Mouse (Mus musculus) kidney, postnatal 0 days (tissue): ENCODE results near the gene Tbc1d20. TPM values are rescaled to one million over a fixed set of nuclear protein-coding genes. Genes with fewer than 3 reads are reported as not detected.

Experiments used
- ATAC-seq: fragments of 200-750 bp; cut with Nextera tagmentation; replicated peaks from 2 replicates; pipeline ENCODE4 v1.8.0; 2017; ENCODE audit warnings: low read depth, moderate number of reproducible peaks, moderate TSS enrichment, moderate library complexity; ENCODE audit not compliant: low FRiP score
- DNase-seq: peaks from one replicate; pipeline ENCODE4 v3.0.0-alpha.2; 2016; ENCODE audit warnings: low spot score
- H3K27ac ChIP-seq: fragments of 300-500 bp; sonication (generic); 2 replicates; pipeline ENCODE4 v1.5.1; 2014; ENCODE audit warnings: mild to moderate bottlenecking
- H3K27me3 ChIP-seq: fragments of 300-500 bp; sonication (generic); 2 replicates; pipeline ENCODE4 v1.6.1; 2014; ENCODE audit warnings: low read length, mixed read lengths; ENCODE audit not compliant: insufficient read depth
- H3K36me3 ChIP-seq: fragments of 300-500 bp; sonication (generic); 2 replicates; pipeline ENCODE4 v1.6.1; 2014; ENCODE audit warnings: low read length, mixed read lengths; ENCODE audit not compliant: insufficient read depth
- H3K4me1 ChIP-seq: fragments of 300-500 bp; sonication (generic); replicated peaks from 2 replicates; pipeline ENCODE4 v1.6.1; 2014; ENCODE audit warnings: antibody characterized with exemption, low read length, mixed read lengths; ENCODE audit not compliant: insufficient read depth
- H3K4me2 ChIP-seq: fragments of 300-500 bp; sonication (generic); 2 replicates; pipeline ENCODE4 v1.6.1; 2014; ENCODE audit warnings: mild to moderate bottlenecking, low read length, moderate library complexity, mixed read lengths
- H3K4me3 ChIP-seq: fragments of 300-500 bp; sonication (generic); replicated peaks from 2 replicates; pipeline ENCODE4 v1.5.1; 2014; ENCODE audit warnings: low read depth, low read length
- H3K9ac ChIP-seq: fragments of 300-500 bp; sonication (generic); 2 replicates; pipeline ENCODE4 v1.6.1; 2014; ENCODE audit warnings: low read depth, low read length
- H3K9me3 ChIP-seq: fragments of 300-500 bp; sonication (generic); replicated peaks from 2 replicates; pipeline ENCODE4 v1.6.1; 2016; ENCODE audit warnings: low read length, inconsistent platforms, mixed read lengths
- CTCF ChIP-seq: IDR thresholded peaks from 2 replicates; pipeline ENCODE4 v1.5.1; 2016; ENCODE audit warnings: antibody characterized with exemption, low read depth, mild to moderate bottlenecking, moderate library complexity
- WGBS: fragments of 180-500 bp; shearing (Covaris S2); extraction: QIAGEN DNeasy Blood & Tissue Kit; methylation state at CpG from one replicate; pipeline ENCODE4 v1.1.7; 2014; 5-methylcytosine and 5-hydroxymethylcytosine counted together
- polyA plus RNA-seq: library from polyadenylated mRNA; unstranded; fragments of >200 nt; fragmentation: Nextera tagmentation; extraction: Ambion mirVana; gene quantifications from 2 replicates; pipeline ENCODE4 v1.2.1, GENCODE M21; 2015

Gene Tbc1d20
- polyA plus RNA-seq, 1 experiment from 2014 or later: 30.4 TPM

DNA sequence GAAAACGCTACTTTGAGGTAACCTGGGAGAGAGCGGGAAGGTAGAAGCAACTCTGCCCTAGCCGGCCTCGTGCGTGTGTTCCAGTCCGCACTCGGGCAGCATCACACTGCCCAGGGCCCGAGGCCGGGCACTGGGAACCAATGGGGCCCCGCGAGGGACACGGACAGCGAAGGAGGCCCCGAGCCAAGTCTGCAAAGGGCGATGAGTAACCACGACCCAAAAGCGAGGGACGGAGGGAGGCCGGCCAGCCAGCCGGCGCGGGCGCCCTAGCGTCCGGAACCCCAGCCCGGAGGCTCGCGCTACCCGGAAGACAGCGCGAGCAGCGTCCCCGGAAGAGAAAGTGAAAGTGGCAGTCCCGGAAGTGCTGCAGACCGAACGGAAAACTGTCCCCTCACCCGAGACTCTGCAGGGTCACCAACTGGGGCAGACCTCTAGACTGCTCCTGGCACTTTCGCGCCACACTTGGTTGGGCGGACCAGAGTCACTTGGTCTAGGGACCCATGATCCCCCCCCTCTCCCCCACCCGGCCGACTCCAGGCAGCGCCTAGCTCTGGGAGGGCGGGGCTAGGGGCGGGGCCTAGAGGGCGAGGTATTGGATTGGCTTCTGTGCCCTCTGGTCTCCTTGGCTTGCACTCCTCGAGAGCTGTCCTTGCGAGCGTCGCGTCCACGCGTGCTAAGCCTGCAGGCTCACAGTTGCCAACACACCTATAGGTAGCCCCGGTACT is 38.6 kb downstream of the Tbc1d20 start, which contains the start of gene Rbck1:
Gene Rbck1 (minus strand): TSS at position 553 of the 725 bp plus-strand sequence.
- DNase-seq (peak; percentile 95), ATAC-seq (peak; percentile 95)
- Histone ChIP-seq H3K9ac (peak within 1 kb of the TSS; percentile 83), H3K4me3 (peak within 1 kb of the TSS; percentile 63), H3K4me1 (peaks cover 11% of the 10 kb centered on the region; the same call in 1 of the 2 replicates), H3K36me3 (0 out of 2 replicates have a peak, but pooled peaks cover 5% of the 10 kb centered on the region), H3K27ac (peak within 1 kb of the TSS; percentile 94), H3K9me3 (no peaks in the 10 kb centered on the region), H3K4me2 (peak within 1 kb of the TSS; percentile 69), H3K27me3 (no peaks in the 10 kb centered on the region)
- WGBS: 0% methylated on average over 54 of the region's 54 CpGs
- no peak; the same call in 1 of the 2 replicates for TF ChIP-seq CTCF

- ATAC-seq (no peak), DNase-seq (no peak)
- Histone ChIP-seq H3K9ac (no peak overlapping the region), H3K4me1 (peaks cover 11% of the 10 kb centered on the region; the same call in 1 of the 2 replicates), H3K27ac (no peak overlapping the region), H3K27me3 (no peaks in the 10 kb centered on the region), H3K36me3 (0 out of 2 replicates have a peak, but pooled peaks cover 5% of the 10 kb centered on the region), H3K4me2 (no peak overlapping the region), H3K9me3 (no peaks in the 10 kb centered on the region), H3K4me3 (no peak overlapping the region)
- 76% methylated on average over 4 of the region's 4 CpGs for WGBS
- TF ChIP-seq CTCF: no peak
These were observed 39.8 kb downstream of the Tbc1d20 start for GRCm38 (mm10) chr2:152333345-152334006.

DNA sequence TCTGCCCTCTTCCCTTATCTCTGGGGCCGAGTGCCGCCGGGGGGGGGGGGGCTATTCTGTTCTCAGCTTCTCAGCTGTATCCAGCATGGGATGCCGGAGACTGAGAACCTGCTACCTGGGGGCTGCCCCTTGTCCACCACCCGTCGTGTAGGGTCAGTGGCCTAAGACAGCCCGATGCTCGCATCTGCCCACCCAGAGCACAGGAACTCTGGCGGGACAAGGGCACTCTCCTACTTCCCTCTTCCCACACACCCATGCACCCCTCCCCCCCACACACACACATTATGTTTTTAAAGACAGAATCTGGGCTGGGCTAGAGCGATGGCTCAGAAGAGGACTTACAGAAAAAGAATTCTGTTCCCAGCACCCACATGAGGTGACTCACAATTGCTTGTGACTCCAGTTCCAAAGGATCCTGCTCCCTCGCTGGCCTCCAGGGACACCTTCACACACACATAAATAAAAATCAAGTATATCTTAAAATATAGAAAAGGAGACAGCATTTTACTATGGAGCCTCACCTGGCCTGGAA is 41.7 kb downstream of the Tbc1d20 start:
- H3K4me2 ChIP-seq: no peak overlapping the region
- no peak overlapping the region for H3K27ac ChIP-seq
- WGBS: 57% methylated on average over 10 of the region's 11 CpGs
- DNase-seq (no peak), ATAC-seq (no peak)
- H3K4me3 ChIP-seq: no peak overlapping the region
- H3K27me3 ChIP-seq: no peaks in the 10 kb centered on the region
- H3K36me3 ChIP-seq: no peaks in the 10 kb centered on the region
- TF ChIP-seq CTCF: no peak
- peaks cover 11% of the 10 kb centered on the region; the same call in 1 of the 2 replicates for H3K4me1 ChIP-seq
- no peak overlapping the region for H3K9ac ChIP-seq
- no peaks in the 10 kb centered on the region for H3K9me3 ChIP-seq

DNA sequence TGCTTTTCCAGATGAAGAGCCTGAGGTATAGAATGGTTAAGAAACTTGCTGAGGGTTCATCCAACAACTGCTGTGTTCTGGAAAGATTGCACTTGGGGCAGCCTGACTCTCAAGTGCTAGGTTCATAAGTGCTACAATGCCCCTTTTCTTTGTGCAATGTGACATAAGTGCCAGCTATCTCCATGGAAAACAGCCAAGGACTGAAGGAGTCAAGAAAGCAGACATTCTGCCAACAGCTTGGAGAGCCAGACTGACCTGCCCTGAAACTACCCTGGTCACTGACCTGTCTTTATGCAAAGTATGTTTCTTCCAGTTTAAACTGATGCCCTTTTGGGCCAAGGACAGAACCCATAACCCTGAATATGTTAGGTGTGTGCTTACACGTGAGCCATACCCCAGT is 43.2 kb downstream of the Tbc1d20 start:
- Histone ChIP-seq H3K9me3 (no peaks in the 10 kb centered on the region), H3K4me2 (no peak overlapping the region), H3K36me3 (no peaks in the 10 kb centered on the region), H3K27me3 (no peaks in the 10 kb centered on the region), H3K27ac (no peak overlapping the region), H3K4me1 (0 out of 2 replicates have a peak, but pooled peaks cover 3% of the 10 kb centered on the region), H3K4me3 (no peak overlapping the region), H3K9ac (no peak overlapping the region)
- 71% methylated on average over 1 of the region's 1 CpGs for WGBS
- TF ChIP-seq CTCF: no peak
- DNase-seq: no peak
- ATAC-seq: no peak

GRCm38 (mm10) chr2:152337591-152338212 is 44.1 kb downstream of the Tbc1d20 start:
- WGBS: 89% methylated on average over 11 of the region's 11 CpGs
- Histone ChIP-seq H3K27ac (no peak overlapping the region), H3K4me1 (0 out of 2 replicates have a peak, but pooled peaks cover 1% of the 10 kb centered on the region), H3K9ac (no peak overlapping the region), H3K4me2 (no peak overlapping the region), H3K4me3 (no peak overlapping the region), H3K9me3 (no peaks in the 10 kb centered on the region), H3K27me3 (no peaks in the 10 kb centered on the region), H3K36me3 (no peaks in the 10 kb centered on the region)
- TF ChIP-seq CTCF: no peak
- DNase-seq (no peak), ATAC-seq (no peak)

- no peak for TF ChIP-seq CTCF
- H3K27me3 ChIP-seq: no peaks in the 10 kb centered on the region
- no peaks in the 10 kb centered on the region for H3K9me3 ChIP-seq
- no peak overlapping the region for H3K27ac ChIP-seq
- no peak for ATAC-seq
- H3K36me3 ChIP-seq: no peaks in the 10 kb centered on the region
- no peak for DNase-seq
- no peak overlapping the region for H3K4me2 ChIP-seq
- 78% methylated on average over 13 of the region's 13 CpGs for WGBS
- no peaks in the 10 kb centered on the region for H3K4me1 ChIP-seq
- H3K4me3 ChIP-seq: no peak overlapping the region
- H3K9ac ChIP-seq: no peak overlapping the region
These were observed 44.7 kb downstream of the Tbc1d20 start for GRCm38 (mm10) chr2:152338319-152338718.
